Mouse (Mus musculus) heart, embryonic 10.5 days (tissue): ENCODE measurements around the gene Efcab11. TPM values are rescaled to one million over a fixed set of nuclear protein-coding genes. Genes with fewer than 3 reads are reported as not detected.

Experiments
- DNase-seq: peaks from one replicate; pipeline ENCODE4 v3.0.0-alpha.2; 2017; ENCODE audit warnings: low spot score
- H3K27ac ChIP-seq: fragments of 300-500 bp; sonication (generic); 2 replicates; pipeline ENCODE4 v1.5.1; 2016; ENCODE audit warnings: mild to moderate bottlenecking
- H3K27me3 ChIP-seq: fragments of 300-500 bp; sonication (generic); 2 replicates; pipeline ENCODE4 v1.6.1; 2016; ENCODE audit warnings: mild to moderate bottlenecking; ENCODE audit not compliant: poor library complexity, insufficient read depth, severe bottlenecking
- H3K36me3 ChIP-seq: fragments of 300-500 bp; sonication (generic); 2 replicates; pipeline ENCODE4 v1.6.1; 2016; ENCODE audit warnings: mild to moderate bottlenecking, moderate library complexity
- H3K4me1 ChIP-seq: fragments of 300-500 bp; sonication (generic); 2 replicates; pipeline ENCODE4 v1.6.1; 2016; ENCODE audit warnings: mild to moderate bottlenecking
- H3K4me3 ChIP-seq: fragments of 300-500 bp; sonication (generic); 2 replicates; pipeline ENCODE4 v1.5.1; 2016; ENCODE audit warnings: mild to moderate bottlenecking, moderate library complexity
- H3K9me3 ChIP-seq: fragments of 300-500 bp; sonication (generic); 2 replicates; pipeline ENCODE4 v1.6.1; 2016; ENCODE audit warnings: mild to moderate bottlenecking, moderate library complexity
- WGBS: fragments of 180-500 bp; shearing (Covaris S2); methylation state at CpG from one replicate; pipeline ENCODE4 v1.1.7; 2016; 5-methylcytosine and 5-hydroxymethylcytosine counted together
- polyA plus RNA-seq: library from polyadenylated mRNA; unstranded; fragments of >200 nt; fragmentation: Nextera tagmentation; extraction: Ambion mirVana; gene quantifications from 2 replicates; pipeline ENCODE4 v1.2.1, GENCODE M21; 2016

The Efcab11 gene
- polyA plus RNA-seq, 1 experiment from 2014 or later: 12.6 TPM

- Histone ChIP-seq H3K4me1 (peaks cover 8% of the 10 kb centered on the region), H3K9me3 (no peaks in the 10 kb centered on the region), H3K27me3 (no peaks in the 10 kb centered on the region), H3K36me3 (no peaks in the 10 kb centered on the region), H3K4me3 (no peak overlapping the region), H3K27ac (no peak overlapping the region)
- whole genome bisulfite sequencing: 82% methylated on average over 4 of the region's 4 CpGs
- DNase-seq: no peak
Observed at GRCm38 (mm10) chr12:99860981-99861380, 23.3 kb downstream of the Efcab11 start.

GRCm38 (mm10) chr12:99859391-99860100 is 24.7 kb downstream of the Efcab11 start:
- Histone ChIP-seq H3K4me1 (peaks cover 8% of the 10 kb centered on the region), H3K36me3 (no peaks in the 10 kb centered on the region), H3K27me3 (no peaks in the 10 kb centered on the region), H3K9me3 (no peaks in the 10 kb centered on the region), H3K27ac (no peak overlapping the region), H3K4me3 (no peak overlapping the region)
- no peak for DNase-seq
- WGBS: 85% methylated on average over 3 of the region's 3 CpGs

GRCm38 (mm10) chr12:99858664-99859063 is 25.6 kb downstream of the Efcab11 start:
- Histone ChIP-seq H3K27me3 (no peaks in the 10 kb centered on the region), H3K36me3 (no peaks in the 10 kb centered on the region), H3K9me3 (no peaks in the 10 kb centered on the region), H3K4me3 (no peak overlapping the region), H3K27ac (no peak overlapping the region), H3K4me1 (peaks cover 8% of the 10 kb centered on the region)
- DNase-seq: no peak
- WGBS: 92% methylated on average over 5 of the region's 5 CpGs

- no peak overlapping the region for H3K27ac ChIP-seq
- no peaks in the 10 kb centered on the region for H3K9me3 ChIP-seq
- DNase-seq: no peak
- no peaks in the 10 kb centered on the region for H3K4me1 ChIP-seq
- H3K36me3 ChIP-seq: no peaks in the 10 kb centered on the region
- H3K4me3 ChIP-seq: no peak overlapping the region
- H3K27me3 ChIP-seq: no peaks in the 10 kb centered on the region
- WGBS: 92% methylated on average over 9 of the region's 9 CpGs
Observed at GRCm38 (mm10) chr12:99856011-99856410, 28.2 kb downstream of the Efcab11 start.

GRCm38 (mm10) chr12:99853323-99854258 is 30.6 kb downstream of the Efcab11 start:
- H3K27ac ChIP-seq: no peak overlapping the region
- 82% methylated on average over 14 of the region's 14 CpGs for WGBS
- H3K9me3 ChIP-seq: no peaks in the 10 kb centered on the region
- H3K27me3 ChIP-seq: no peaks in the 10 kb centered on the region
- no peaks in the 10 kb centered on the region for H3K4me1 ChIP-seq
- H3K36me3 ChIP-seq: no peaks in the 10 kb centered on the region
- no peak overlapping the region for H3K4me3 ChIP-seq
- DNase-seq: no peak

GRCm38 (mm10) chr12:99849996-99850395 is 34.2 kb downstream of the Efcab11 start:
- Histone ChIP-seq H3K9me3 (no peaks in the 10 kb centered on the region), H3K4me1 (no peaks in the 10 kb centered on the region), H3K27me3 (no peaks in the 10 kb centered on the region), H3K27ac (no peak overlapping the region), H3K36me3 (no peaks in the 10 kb centered on the region), H3K4me3 (no peak overlapping the region)
- 90% methylated on average over 2 of the region's 2 CpGs for WGBS
- no peak for DNase-seq

GRCm38 (mm10) chr12:99844951-99845350 is 39.3 kb downstream of the Efcab11 start:
- Histone ChIP-seq H3K4me1 (no peaks in the 10 kb centered on the region), H3K27ac (no peak overlapping the region), H3K36me3 (no peaks in the 10 kb centered on the region), H3K27me3 (no peaks in the 10 kb centered on the region), H3K9me3 (no peaks in the 10 kb centered on the region), H3K4me3 (no peak overlapping the region)
- DNase-seq: no peak
- WGBS: 82% methylated on average over 8 of the region's 8 CpGs

GRCm38 (mm10) chr12:99838703-99839102 is 45.5 kb downstream of the Efcab11 start:
- DNase-seq: no peak
- no peaks in the 10 kb centered on the region for H3K4me1 ChIP-seq
- H3K9me3 ChIP-seq: no peaks in the 10 kb centered on the region
- H3K4me3 ChIP-seq: no peak overlapping the region
- no peaks in the 10 kb centered on the region for H3K36me3 ChIP-seq
- 85% methylated on average over 14 of the region's 14 CpGs for WGBS
- no peaks in the 10 kb centered on the region for H3K27me3 ChIP-seq
- no peak overlapping the region for H3K27ac ChIP-seq

GRCm38 (mm10) chr12:99838109-99838508 is 46.1 kb downstream of the Efcab11 start:
- DNase-seq: no peak
- Histone ChIP-seq H3K36me3 (peaks cover 3% of the 10 kb centered on the region), H3K27ac (no peak overlapping the region), H3K9me3 (no peaks in the 10 kb centered on the region), H3K4me1 (no peaks in the 10 kb centered on the region), H3K27me3 (no peaks in the 10 kb centered on the region), H3K4me3 (no peak overlapping the region)
- WGBS: 86% methylated on average over 11 of the region's 11 CpGs

- WGBS: 87% methylated on average over 5 of the region's 5 CpGs
- Histone ChIP-seq H3K4me1 (no peaks in the 10 kb centered on the region), H3K27ac (no peak overlapping the region), H3K4me3 (no peak overlapping the region), H3K9me3 (no peaks in the 10 kb centered on the region), H3K27me3 (no peaks in the 10 kb centered on the region), H3K36me3 (peaks cover 4% of the 10 kb centered on the region)
- no peak for DNase-seq
Observed at GRCm38 (mm10) chr12:99837528-99837927, 46.7 kb downstream of the Efcab11 start.

- 86% methylated on average over 20 of the region's 20 CpGs for WGBS
- DNase-seq: no peak
- peaks cover 4% of the 10 kb centered on the region for H3K36me3 ChIP-seq
- H3K4me1 ChIP-seq: no peaks in the 10 kb centered on the region
- H3K27me3 ChIP-seq: no peaks in the 10 kb centered on the region
- no peak overlapping the region for H3K27ac ChIP-seq
- H3K4me3 ChIP-seq: no peak overlapping the region
- H3K9me3 ChIP-seq: no peaks in the 10 kb centered on the region
Observed at GRCm38 (mm10) chr12:99836404-99837131, 47.7 kb downstream of the Efcab11 start.

GRCm38 (mm10) chr12:99833476-99833875 is 50.8 kb downstream of the Efcab11 start:
- no peaks in the 10 kb centered on the region for H3K4me1 ChIP-seq
- 88% methylated on average over 1 of the region's 1 CpGs for WGBS
- DNase-seq: no peak
- H3K27me3 ChIP-seq: no peaks in the 10 kb centered on the region
- no peaks in the 10 kb centered on the region for H3K9me3 ChIP-seq
- H3K4me3 ChIP-seq: no peak overlapping the region
- H3K27ac ChIP-seq: no peak overlapping the region
- peaks cover 4% of the 10 kb centered on the region for H3K36me3 ChIP-seq

GRCm38 (mm10) chr12:99822591-99822990 is 61.6 kb downstream of the Efcab11 start:
- WGBS: 87% methylated on average over 4 of the region's 4 CpGs
- H3K27ac ChIP-seq: no peak overlapping the region
- peaks cover 7% of the 10 kb centered on the region for H3K4me1 ChIP-seq
- H3K27me3 ChIP-seq: no peaks in the 10 kb centered on the region
- H3K9me3 ChIP-seq: no peaks in the 10 kb centered on the region
- no peaks in the 10 kb centered on the region for H3K36me3 ChIP-seq
- no peak overlapping the region for H3K4me3 ChIP-seq
- no peak for DNase-seq
